ENCODE assay signal across 23 mouse cellular contexts in genomic region chr8:79310801-79311200, GRCm38 (mm10).
"Had no signal": no experiment of that assay in that cellular context is flagged by ENCODE, and none has a peak within 500 bp of the region (broad histone marks: within the 10 kb centered on the region; RNA-seq: fewer than 3 reads in every experiment).

No protein-coding gene starts in this region.

- H3K4me3 ChIP-seq: heart, embryonic 10.5 days; heart, embryonic 12.5 days; hindbrain, embryonic 13.5 days; hindbrain, embryonic 15.5 days; kidney, embryonic 15.5 days; limb, embryonic 13.5 days; limb, embryonic 15.5 days had no signal

- DNase-seq: forebrain, postnatal 0 days; gastrocnemius, postnatal 14 days; gastrocnemius, postnatal 36 days; heart, adult 18-20 months; heart, postnatal 10 days; kidney, adult 11 months; kidney, adult 2 months; kidney, adult 9 months; kidney, postnatal 14 days; kidney, postnatal 36 days; layer of hippocampus, adult 9-11 months; layer of hippocampus, postnatal 36 days; left cerebral cortex, postnatal 4 days had no signal

- ATAC-seq: forebrain, postnatal 0 days; hindbrain, postnatal 0 days; intestine, embryonic 16.5 days had no signal

- H3K27me3 ChIP-seq: heart, embryonic 12.5 days; hindbrain, embryonic 13.5 days; hindbrain, embryonic 15.5 days; kidney, embryonic 15.5 days; limb, embryonic 13.5 days; limb, embryonic 15.5 days had no signal

- H3K9ac ChIP-seq: forebrain, postnatal 0 days; heart, embryonic 12.5 days; hindbrain, embryonic 13.5 days; hindbrain, embryonic 15.5 days; kidney, embryonic 15.5 days; limb, embryonic 13.5 days; limb, embryonic 15.5 days had no signal

- H3K4me1 ChIP-seq: heart, embryonic 10.5 days; heart, embryonic 12.5 days; hindbrain, embryonic 13.5 days; hindbrain, embryonic 15.5 days; kidney, embryonic 15.5 days; limb, embryonic 13.5 days; limb, embryonic 15.5 days had no signal

- H3K36me3 ChIP-seq: heart, embryonic 10.5 days; heart, embryonic 12.5 days; hindbrain, embryonic 13.5 days; hindbrain, embryonic 15.5 days; kidney, embryonic 15.5 days; limb, embryonic 13.5 days; limb, embryonic 15.5 days had no signal

- H3K9me3 ChIP-seq: heart, embryonic 10.5 days; heart, embryonic 12.5 days; hindbrain, embryonic 13.5 days; hindbrain, embryonic 15.5 days; kidney, embryonic 15.5 days; limb, embryonic 13.5 days; limb, embryonic 15.5 days had no signal

- H3K27ac ChIP-seq: heart, embryonic 10.5 days; hindbrain, embryonic 13.5 days; hindbrain, embryonic 15.5 days; hindbrain, postnatal 0 days; kidney, embryonic 15.5 days; kidney, postnatal 0 days; limb, embryonic 13.5 days; limb, embryonic 15.5 days had no signal

- H3K4me2 ChIP-seq: heart, embryonic 12.5 days; hindbrain, embryonic 13.5 days; hindbrain, embryonic 15.5 days; kidney, embryonic 15.5 days; limb, embryonic 13.5 days; limb, embryonic 15.5 days had no signal
